Mouse (Mus musculus) T-helper 2 cell (primary cell): ENCODE results near the gene Cmc4.

ENCODE experiments used
- in situ Hi-C: fragments of 300-600 bp; cut with MboI, MseI; formaldehyde crosslinking; loops from one replicate; pipeline ENCODE4 v1.15.1; 2025; ENCODE audit warnings: high pct_unique_total_duplicates

Gene Cmc4

GRCm38 (mm10) chrX:75415936-75416785 is at the start of gene Cmc4, which contains the start of the genes Mtcp1 and Brcc3:
TSS of gene Cmc4 (minus strand) at chrX:75416584.
TSS of gene Mtcp1 (minus strand) at chrX:75416588.
TSS of gene Brcc3 (plus strand) at chrX:75416628.
- in situ Hi-C loops, result loop anchor here (10.0 kb wide), 1 partner anchor 259 kb away; no protein-coding TSS in a partner anchor

GRCm38 (mm10) chrX:75454597-75454996 is 38.2 kb upstream of the Cmc4 start:
- in situ Hi-C loops, result no loop called here

- in situ Hi-C loops, result loop anchor here (10.0 kb wide), 1 partner anchor 265 kb away; no protein-coding TSS in a partner anchor
These were observed 6.7 kb downstream of the Cmc4 start for GRCm38 (mm10) chrX:75409711-75410110.

- in situ Hi-C loops, result no loop called here
These were observed 13.0 kb downstream of the Cmc4 start for GRCm38 (mm10) chrX:75403350-75403749.

- in situ Hi-C loops, result no loop called here
These were observed 13.7 kb downstream of the Cmc4 start for GRCm38 (mm10) chrX:75402668-75403067.

GRCm38 (mm10) chrX:75399471-75399870 is 16.9 kb downstream of the Cmc4 start:
- in situ Hi-C loops, result no loop called here

- in situ Hi-C loops, result no loop called here
These were observed 34.1 kb downstream of the Cmc4 start, which contains the start of the genes Fundc2 and F8 for GRCm38 (mm10) chrX:75382195-75382771. TSS of gene Fundc2 (plus strand) at chrX:75382399. TSS of gene F8 (minus strand) at chrX:75382615.

- in situ Hi-C loops, result no loop called here
These were observed 34.7 kb downstream of the Cmc4 start for GRCm38 (mm10) chrX:75381699-75382098.

- in situ Hi-C loops, result no loop called here
These were observed 35.2 kb downstream of the Cmc4 start for GRCm38 (mm10) chrX:75381176-75381575.

GRCm38 (mm10) chrX:75376815-75377214 is 39.6 kb downstream of the Cmc4 start:
- in situ Hi-C loops, result no loop called here

GRCm38 (mm10) chrX:75372666-75373425 is 43.5 kb downstream of the Cmc4 start:
- in situ Hi-C loops, result no loop called here

GRCm38 (mm10) chrX:75370197-75370596 is 46.2 kb downstream of the Cmc4 start:
- in situ Hi-C loops, result no loop called here
